Mouse (Mus musculus) macrophage (primary cell): Measurements from ENCODE around the gene Armh3. TPM values are rescaled to one million over a fixed set of nuclear protein-coding genes. Genes with fewer than 3 reads are reported as not detected.
"Not testable (repeated sequence)": the region's sequence is repeated elsewhere in the genome, so short reads cannot be mapped to it uniquely, and the experiment has no call there.

ENCODE experiments used
- H3K27ac ChIP-seq: fragments of 350-480 bp; formaldehyde crosslinking; 2 replicates; pipeline ENCODE4 v1.9.0; 2021
- H3K36me3 ChIP-seq: fragments of 350-480 bp; formaldehyde crosslinking; 2 replicates; pipeline ENCODE4 v1.9.0; 2021; ENCODE audit errors: inconsistent target
- H3K4me3 ChIP-seq: fragments of 350-480 bp; formaldehyde crosslinking; 2 replicates; pipeline ENCODE4 v1.9.0; 2021; ENCODE audit errors: inconsistent target
- H3K79me2 ChIP-seq: fragments of 350-480 bp; formaldehyde crosslinking; 2 replicates; pipeline ENCODE4 v1.9.0; 2021; ENCODE audit errors: inconsistent target
- WGBS: methylation state at CpG from one replicate; pipeline ENCODE4 v1.1.7; 2026; ENCODE audit warnings: inconsistent platforms; ENCODE audit not compliant: missing documents; 5-methylcytosine and 5-hydroxymethylcytosine counted together
- polyA plus RNA-seq: library from polyadenylated mRNA; stranded (reverse); fragments of 250-400 nt; gene quantifications from 3 replicates; pipeline ENCODE4 v1.2.4, GENCODE M21; 2018; ENCODE audit warnings: inconsistent platforms

Armh3 gene
- polyA plus RNA-seq, 1 experiment from 2014 or later = 14.2 TPM

GRCm38 (mm10) chr19:45817816-45818490, 180.3 kb downstream of the Armh3 start:
- WGBS = 85% methylated on average over 10 of the region's 11 CpGs

GRCm38 (mm10) chr19:45816727-45817126, 181.6 kb downstream of the Armh3 start:
- Histone ChIP-seq H3K36me3 (no peaks in the 10 kb centered on the region; the same call in 1 of the 2 replicates), H3K4me3 (no peak overlapping the region), H3K79me2 (no peaks in the 10 kb centered on the region), H3K27ac (no peak overlapping the region)
- WGBS = 87% methylated on average over 8 of the region's 8 CpGs

More at GRCm38 (mm10) chr19:45817816-45818490, 180.3 kb downstream of the Armh3 start:
- no peaks in the 10 kb centered on the region for H3K79me2 ChIP-seq
- H3K27ac ChIP-seq = no peak overlapping the region
- no peaks in the 10 kb centered on the region; the same call in 1 of the 2 replicates for H3K36me3 ChIP-seq
- H3K4me3 ChIP-seq = no peak overlapping the region

GRCm38 (mm10) chr19:45815831-45816405, 182.4 kb downstream of the Armh3 start, which contains the start of gene Kcnip2:
TSS of gene Kcnip2 (minus strand) at chr19:45816061.
- WGBS = 9% methylated on average over 27 of the region's 29 CpGs
- H3K79me2 ChIP-seq = no peaks in the 10 kb centered on the region
- H3K27ac ChIP-seq = no peak within 1 kb of the TSS
- H3K4me3 ChIP-seq = no peak within 1 kb of the TSS
- H3K36me3 ChIP-seq = no peaks in the 10 kb centered on the region; the same call in 1 of the 2 replicates

GRCm38 (mm10) chr19:45815170-45815569, 183.1 kb downstream of the Armh3 start:
- Histone ChIP-seq H3K79me2 (no peaks in the 10 kb centered on the region), H3K36me3 (no peaks in the 10 kb centered on the region; the same call in 1 of the 2 replicates), H3K4me3 (no peak overlapping the region), H3K27ac (no peak overlapping the region)
- 85% methylated on average over 8 of the region's 10 CpGs for whole genome bisulfite sequencing

GRCm38 (mm10) chr19:45813801-45814200, 184.5 kb downstream of the Armh3 start:
- Histone ChIP-seq H3K4me3 (no peak overlapping the region), H3K79me2 (no peaks in the 10 kb centered on the region), H3K27ac (no peak overlapping the region), H3K36me3 (no peaks in the 10 kb centered on the region; the same call in 1 of the 2 replicates)
- 37% methylated on average over 11 of the region's 12 CpGs for WGBS

- Histone ChIP-seq H3K36me3 (no peaks in the 10 kb centered on the region), H3K27ac (no peak overlapping the region), H3K4me3 (no peak overlapping the region), H3K79me2 (no peaks in the 10 kb centered on the region)
- 7% methylated on average over 11 of the region's 11 CpGs for WGBS
These were observed 185.0 kb downstream of the Armh3 start for GRCm38 (mm10) chr19:45813263-45813662.

- no peak overlapping the region for H3K27ac ChIP-seq
- H3K79me2 ChIP-seq = no peaks in the 10 kb centered on the region
- 19% methylated on average over 7 of the region's 8 CpGs for WGBS
- peak overlapping the region; percentile 26 for H3K4me3 ChIP-seq
- H3K36me3 ChIP-seq = no peaks in the 10 kb centered on the region
These were observed 185.5 kb downstream of the Armh3 start for GRCm38 (mm10) chr19:45812673-45813252.

- no peak overlapping the region for H3K27ac ChIP-seq
- H3K36me3 ChIP-seq = no peaks in the 10 kb centered on the region
- WGBS = under 1% methylated on average over 16 of the region's 16 CpGs
- H3K4me3 ChIP-seq = peak overlapping the region; percentile 26
- H3K79me2 ChIP-seq = no peaks in the 10 kb centered on the region
These were observed 186.2 kb downstream of the Armh3 start for GRCm38 (mm10) chr19:45812115-45812514.

GRCm38 (mm10) chr19:45811028-45811674, 187.1 kb downstream of the Armh3 start:
- WGBS = 86% methylated on average over 12 of the region's 12 CpGs
- Histone ChIP-seq H3K27ac (no peak overlapping the region), H3K4me3 (no peak overlapping the region), H3K79me2 (no peaks in the 10 kb centered on the region), H3K36me3 (no peaks in the 10 kb centered on the region)

- WGBS = 73% methylated on average over 4 of the region's 4 CpGs
- no peak overlapping the region for H3K4me3 ChIP-seq
- no peak overlapping the region for H3K27ac ChIP-seq
- H3K36me3 ChIP-seq = no peaks in the 10 kb centered on the region
- no peaks in the 10 kb centered on the region for H3K79me2 ChIP-seq
These were observed 190.6 kb downstream of the Armh3 start for GRCm38 (mm10) chr19:45807732-45808131.

- H3K27ac ChIP-seq = not testable (repeated sequence)
- 91% methylated on average over 6 of the region's 6 CpGs for WGBS
These were observed 192.5 kb downstream of the Armh3 start for GRCm38 (mm10) chr19:45805817-45806216.

GRCm38 (mm10) chr19:45804593-45805368, 193.5 kb downstream of the Armh3 start:
- H3K27ac ChIP-seq = no peak overlapping the region
- H3K4me3 ChIP-seq = no peak overlapping the region
- 35% methylated on average over 12 of the region's 12 CpGs for WGBS
- no peaks in the 10 kb centered on the region for H3K36me3 ChIP-seq
- no peaks in the 10 kb centered on the region for H3K79me2 ChIP-seq

More at GRCm38 (mm10) chr19:45805817-45806216, 192.5 kb downstream of the Armh3 start:
- H3K4me3 ChIP-seq, H3K36me3 ChIP-seq, H3K79me2 ChIP-seq: not testable (repeated sequence)

GRCm38 (mm10) chr19:45803408-45803807, 194.9 kb downstream of the Armh3 start:
- Histone ChIP-seq H3K27ac (no peak overlapping the region), H3K4me3 (no peak overlapping the region), H3K79me2 (no peaks in the 10 kb centered on the region), H3K36me3 (no peaks in the 10 kb centered on the region)
- 29% methylated on average over 4 of the region's 4 CpGs for WGBS

- 82% methylated on average over 4 of the region's 4 CpGs for WGBS
- H3K36me3 ChIP-seq = no peaks in the 10 kb centered on the region
- no peaks in the 10 kb centered on the region for H3K79me2 ChIP-seq
- no peak overlapping the region for H3K27ac ChIP-seq
- H3K4me3 ChIP-seq = no peak overlapping the region
These were observed 195.6 kb downstream of the Armh3 start for GRCm38 (mm10) chr19:45802702-45803101.
